Mouse (Mus musculus): ENCODE measurements around the gene Sh2b3.

DNA sequence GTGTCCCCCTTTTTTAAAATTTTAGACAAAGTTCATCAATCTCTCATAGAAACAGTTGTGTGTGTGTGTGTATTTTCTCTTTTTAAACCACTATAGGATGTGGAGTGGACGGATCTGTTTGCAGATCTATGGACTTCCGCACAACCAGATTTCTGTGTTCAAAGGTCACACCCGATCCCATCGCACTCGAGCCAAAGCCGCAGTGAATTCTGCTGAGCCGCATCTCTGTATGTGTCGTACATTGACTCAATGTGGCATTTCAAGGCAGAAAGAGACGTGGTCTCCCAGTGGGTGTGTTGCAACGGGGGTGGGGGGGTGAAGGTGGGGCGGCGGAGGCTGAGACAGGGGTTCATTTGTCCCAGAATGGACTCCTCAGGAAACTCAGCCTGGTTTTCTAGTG is 21.0 kb upstream of the Sh2b3 start:
- TF ChIP-seq CTCF (IDR thresholded peaks at IDR 0.05; ENCODE audit: extremely low read depth, insufficient read length, insufficient replicate concordance, low read depth, low read length) (no peak), POLR2A (IDR thresholded peaks at IDR 0.05; ENCODE audit: low read depth, low read length) (no peak)

Data from small intestine, adult 2 months (tissue).